In genomic region chr9:86624039-86624438, GRCm38 (mm10) we compare ENCODE assay signal across 14 mouse cellular contexts. TPM values are rescaled to one million over a fixed set of nuclear protein-coding genes. Genes with fewer than 3 reads are reported as not detected.
DNase-seq lines count a peak whose midpoint lies in the region; ATAC-seq lines count a peak whose summit lies in the region.
"Had no signal": no experiment of that assay in that cellular context is flagged by ENCODE, and none has a peak within 500 bp of the region (broad histone marks: within the 10 kb centered on the region; RNA-seq: fewer than 3 reads in every experiment).

No protein-coding gene starts in this region.

- H3K9ac ChIP-seq in embryonic facial prominence, embryonic 15.5 days = no peak overlapping the region
- H3K9ac ChIP-seq: heart, embryonic 15.5 days; hindbrain, embryonic 15.5 days; liver, embryonic 15.5 days had no signal

- 77% methylated on average over 12 of the region's 12 CpGs for WGBS in embryonic facial prominence, embryonic 15.5 days

- intact Hi-C loops in left cerebral cortex, postnatal 4 days (cut with DNase I) = no loop called here
- intact Hi-C loops in left cerebral cortex, postnatal 10 days (cut with DNase I) = no loop called here

- H3K27me3 ChIP-seq in embryonic facial prominence, embryonic 15.5 days = no peaks in the 10 kb centered on the region
- H3K27me3 ChIP-seq: heart, embryonic 15.5 days; hindbrain, embryonic 15.5 days; liver, embryonic 15.5 days had no signal

- H3K4me2 ChIP-seq in embryonic facial prominence, embryonic 15.5 days (replicated peaks) = no peak overlapping the region
- H3K4me2 ChIP-seq: heart, embryonic 15.5 days; hindbrain, embryonic 15.5 days; liver, embryonic 15.5 days had no signal

- no peaks in the 10 kb centered on the region for H3K36me3 ChIP-seq in embryonic facial prominence, embryonic 15.5 days
- H3K36me3 ChIP-seq: heart, embryonic 15.5 days; hindbrain, embryonic 15.5 days; liver, embryonic 15.5 days had no signal

- no peak overlapping the region for H3K4me3 ChIP-seq in embryonic facial prominence, embryonic 15.5 days (replicated peaks)
- H3K4me3 ChIP-seq: erythroblast, embryonic 14.5 days; heart, embryonic 15.5 days; hindbrain, embryonic 15.5 days; liver, embryonic 15.5 days had no signal

- peaks cover 18% of the 10 kb centered on the region; the same call in 1 of the 2 replicates for H3K4me1 ChIP-seq in embryonic facial prominence, embryonic 15.5 days
- H3K4me1 ChIP-seq: liver, embryonic 15.5 days had no signal

- peak; percentile 78; the same call in 1 of the 2 replicates for ATAC-seq in embryonic facial prominence, embryonic 15.5 days (ENCODE audit: insufficient number of reproducible peaks, low FRiP score, low TSS enrichment, low read depth)
- ATAC-seq: forebrain, embryonic 16.5 days had no signal

- H3K9me3 ChIP-seq in embryonic facial prominence, embryonic 15.5 days (replicated peaks) = no peaks in the 10 kb centered on the region
- H3K9me3 ChIP-seq: heart, embryonic 15.5 days; hindbrain, embryonic 15.5 days; liver, embryonic 15.5 days had no signal

- peak; percentile 35 for DNase-seq in left cerebral cortex, postnatal 4 days
- no peak for DNase-seq in left cerebral cortex, postnatal 10 days (ENCODE audit: extremely low spot score in 1 of 2, low spot score in 2 of 2)
- peak; percentile 70 for DNase-seq in 416B (ENCODE audit: low read depth)
- peak; percentile 46 for DNase-seq in CD4-positive helper T cell, adult 2 months (ENCODE audit: low read depth, low spot score)
- no peak for DNase-seq in urinary bladder, postnatal 10 days (ENCODE audit: low spot score)
- no peak for DNase-seq in c-Kit-positive CD71-positive TER-119-positive erythroid progenitor cells, embryonic 14.5 days (ENCODE audit: low spot score)
- DNase-seq: adrenal gland, postnatal 10 days; gastrocnemius, postnatal 10 days had no signal

- H3K27ac ChIP-seq in embryonic facial prominence, embryonic 15.5 days (replicated peaks) = peak overlapping the region; percentile 17; the same call in 1 of the 2 replicates
- H3K27ac ChIP-seq: heart, embryonic 15.5 days; hindbrain, embryonic 15.5 days; liver, embryonic 15.5 days had no signal

RNA-seq across cellular contexts. Expression of gene Rwdd2a, which starts 52.2 kb away (rescaled TPM):
- total RNA-seq in left cerebral cortex, postnatal 4 days (2021) = 10 to 100 TPM; 13.9 to 16.8 TPM
- total RNA-seq in left cerebral cortex, postnatal 10 days (2021) = 10 to 100 TPM; 41.4 to 42.8 TPM
- 3.1 and 5.0 TPM in 2 replicates for polyA plus RNA-seq in embryonic facial prominence, embryonic 15.5 days (2015; fragmentation: Nextera tagmentation; extraction: Ambion mirVana)
- polyA plus RNA-seq: erythroblast, embryonic 14.5 days had no signal

RNA-seq across cellular contexts. Expression of gene Pgm3, which starts 52.4 kb away (rescaled TPM):
- total RNA-seq in left cerebral cortex, postnatal 4 days (2021) = 10 to 100 TPM; 30.5 to 31.6 TPM
- 10 to 100 TPM; 18.1 to 21.7 TPM for total RNA-seq in left cerebral cortex, postnatal 10 days (2021)
- polyA plus RNA-seq in embryonic facial prominence, embryonic 15.5 days (2015; fragmentation: Nextera tagmentation; extraction: Ambion mirVana) = 34.6 and 35.5 TPM in 2 replicates

Comparison
In these comparisons a context has a peak if more than half of its experiments do, and no peak if none do; other contexts are left out.
1. DNase-seq: peak in left cerebral cortex, postnatal 4 days (single experiment), 416B (single experiment) and CD4-positive helper T cell, adult 2 months (single experiment); none in left cerebral cortex, postnatal 10 days (0 of 2), urinary bladder, postnatal 10 days (single experiment) and c-Kit-positive CD71-positive TER-119-positive erythroid progenitor cells, embryonic 14.5 days (single experiment).